Mouse (Mus musculus): Measurements from ENCODE around the gene Lrrc29. TPM values are rescaled to one million over a fixed set of nuclear protein-coding genes. Genes with fewer than 3 reads are reported as not detected.

The Lrrc29 gene
- polyA plus RNA-seq, 1 experiment from 2014 or later, result 7.5 TPM

DNA sequence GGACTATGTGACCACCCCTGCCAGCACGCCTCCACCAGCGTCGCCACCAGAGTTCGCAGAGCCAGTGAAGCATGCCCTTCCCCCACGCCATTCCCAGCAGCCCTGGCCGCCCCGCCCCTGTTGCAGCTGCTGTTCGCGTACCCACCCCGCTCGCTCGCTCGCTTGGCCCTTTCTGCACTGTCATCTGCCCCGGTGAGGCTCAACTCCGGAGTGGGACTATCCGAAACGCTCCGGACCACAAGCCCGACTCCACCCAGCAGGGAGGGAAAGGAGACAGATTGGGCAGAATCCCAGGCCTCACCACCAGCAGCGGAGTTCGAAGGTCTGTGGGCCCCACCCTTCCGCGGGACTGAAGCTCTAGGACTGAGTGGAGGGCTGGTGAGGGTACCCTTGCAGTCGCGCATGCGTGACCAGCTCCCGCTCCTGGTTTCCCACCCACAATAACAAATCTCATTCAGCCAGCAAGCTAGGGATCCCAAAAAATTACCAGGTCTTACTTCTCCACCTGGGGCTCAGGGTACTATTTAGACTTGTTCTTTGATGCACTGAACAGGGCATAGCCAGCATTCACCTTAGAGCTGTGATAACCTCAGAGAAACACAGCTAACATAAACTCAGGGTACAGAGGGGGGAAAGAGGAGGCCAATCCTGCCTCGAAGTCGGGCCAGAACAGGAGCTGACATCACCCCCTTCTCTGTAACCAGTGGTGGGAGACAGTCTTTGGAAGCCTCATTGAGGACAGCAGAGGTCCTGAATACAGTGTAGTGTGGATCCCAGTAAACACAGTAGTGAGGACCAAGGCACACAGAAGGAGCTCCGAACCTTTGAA is 49.6 kb downstream of the Lrrc29 start:
- Histone ChIP-seq H3K9ac (replicated peaks; ENCODE audit: low read depth) (0 out of 2 replicates have a peak overlapping the region, but pooled peaks have one; percentile 12), H3K36me3 (ENCODE audit: insufficient read depth, low read length) (no peaks in the 10 kb centered on the region), H3K4me2 (replicated peaks; ENCODE audit: low read depth, low read length) (peak overlapping the region; percentile 67), H3K27ac (ENCODE audit: low read length) (no peak overlapping the region), H3K4me1 (ENCODE audit: insufficient read depth, low read depth, low read length) (no peaks in the 10 kb centered on the region; the same call in none of the 2 replicates), H3K27me3 (replicated peaks; ENCODE audit: insufficient read depth, low read length) (peaks cover 31% of the 10 kb centered on the region), H3K9me3 (ENCODE audit: low read length) (no peaks in the 10 kb centered on the region), H3K4me3 (ENCODE audit: low read depth, low read length) (peak overlapping the region; percentile 35)
- peak; percentile 69 for DNase-seq (ENCODE audit: low spot score)
- WGBS, result 4% methylated on average over 30 of the region's 30 CpGs
- TF ChIP-seq EP300 (IDR thresholded peaks at IDR 0.05), result no peak
- TF ChIP-seq CTCF (IDR thresholded peaks at IDR 0.05), result 0 out of 2 replicates have a peak, but pooled peaks have one; percentile 5
- ATAC-seq, result peak; percentile 46

DNA sequence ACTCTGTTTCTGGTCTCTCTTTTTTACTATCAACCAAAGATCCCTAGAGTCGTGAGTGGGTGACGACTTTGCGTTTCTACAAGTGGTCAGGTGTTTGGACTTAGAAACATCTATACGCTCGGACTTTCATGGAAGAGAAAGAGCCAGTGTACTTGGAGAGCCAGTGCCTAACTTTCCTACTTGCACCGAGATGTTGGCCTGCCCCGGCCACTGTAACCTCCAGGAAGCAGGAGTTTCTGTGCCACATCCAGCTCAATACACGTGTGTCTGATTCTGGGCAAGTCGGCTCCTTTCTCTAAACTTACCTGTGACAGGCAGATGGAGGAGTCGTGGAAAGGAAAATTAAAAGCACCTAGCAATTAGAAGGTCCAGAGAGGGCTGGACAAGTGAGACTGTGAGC is 50.2 kb downstream of the Lrrc29 start, which contains the start of gene Nol3:
Nol3 (plus strand) TSS at position 301 of the 400 bp plus-strand sequence.
- no peak for DNase-seq (ENCODE audit: low spot score)
- no peaks in the 10 kb centered on the region; the same call in none of the 2 replicates for H3K4me1 ChIP-seq (ENCODE audit: insufficient read depth, low read depth, low read length)
- peak within 1 kb of the TSS; percentile 35 for H3K4me3 ChIP-seq (ENCODE audit: low read depth, low read length)
- TF ChIP-seq EP300 (IDR thresholded peaks at IDR 0.05), result no peak
- TF ChIP-seq CTCF (IDR thresholded peaks at IDR 0.05), result no peak
- ATAC-seq, result no peak
- peaks cover 37% of the 10 kb centered on the region for H3K27me3 ChIP-seq (replicated peaks; ENCODE audit: insufficient read depth, low read length)
- no peaks in the 10 kb centered on the region for H3K9me3 ChIP-seq (ENCODE audit: low read length)
- H3K27ac ChIP-seq (ENCODE audit: low read length), result no peak within 1 kb of the TSS
- no peaks in the 10 kb centered on the region for H3K36me3 ChIP-seq (ENCODE audit: insufficient read depth, low read length)
- 0 out of 2 replicates have a peak within 1 kb of the TSS, but pooled peaks have one; percentile 12 for H3K9ac ChIP-seq (replicated peaks; ENCODE audit: low read depth)
- peak within 1 kb of the TSS; percentile 67 for H3K4me2 ChIP-seq (replicated peaks; ENCODE audit: low read depth, low read length)
- 5% methylated on average over 10 of the region's 10 CpGs for WGBS

DNA sequence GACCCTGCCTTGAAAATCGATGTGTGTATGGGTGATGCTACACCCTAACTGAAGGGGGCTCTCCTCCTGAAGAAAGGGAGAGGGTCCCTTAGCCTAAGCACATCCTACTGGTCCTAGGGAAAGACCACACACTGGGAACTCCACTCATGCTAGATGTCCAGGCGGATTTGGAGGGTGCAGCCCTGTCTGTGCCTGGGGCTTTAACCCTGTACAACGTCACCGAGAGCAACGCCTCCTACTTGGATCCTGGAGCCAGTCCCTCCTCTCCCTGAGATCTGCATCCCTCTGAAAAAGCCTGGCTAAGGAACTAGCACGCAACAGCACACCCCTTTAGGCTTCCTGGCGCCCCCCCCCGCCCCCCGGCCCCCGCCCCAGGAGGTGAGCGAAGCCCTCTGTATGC is 50.7 kb downstream of the Lrrc29 start:
- no peak for ATAC-seq
- Histone ChIP-seq H3K27me3 (replicated peaks; ENCODE audit: insufficient read depth, low read length) (peaks cover 42% of the 10 kb centered on the region), H3K4me2 (replicated peaks; ENCODE audit: low read depth, low read length) (peak overlapping the region; percentile 67; the same call in 1 of the 2 replicates), H3K27ac (ENCODE audit: low read length) (no peak overlapping the region), H3K4me1 (ENCODE audit: insufficient read depth, low read depth, low read length) (no peaks in the 10 kb centered on the region; the same call in none of the 2 replicates), H3K9ac (replicated peaks; ENCODE audit: low read depth) (no peak overlapping the region), H3K4me3 (ENCODE audit: low read depth, low read length) (no peak overlapping the region), H3K36me3 (ENCODE audit: insufficient read depth, low read length) (no peaks in the 10 kb centered on the region), H3K9me3 (ENCODE audit: low read length) (no peaks in the 10 kb centered on the region)
- WGBS, result 13% methylated on average over 11 of the region's 11 CpGs
- TF ChIP-seq EP300 (IDR thresholded peaks at IDR 0.05), result no peak
- no peak for TF ChIP-seq CTCF (IDR thresholded peaks at IDR 0.05)
- DNase-seq (ENCODE audit: low spot score), result no peak

DNA sequence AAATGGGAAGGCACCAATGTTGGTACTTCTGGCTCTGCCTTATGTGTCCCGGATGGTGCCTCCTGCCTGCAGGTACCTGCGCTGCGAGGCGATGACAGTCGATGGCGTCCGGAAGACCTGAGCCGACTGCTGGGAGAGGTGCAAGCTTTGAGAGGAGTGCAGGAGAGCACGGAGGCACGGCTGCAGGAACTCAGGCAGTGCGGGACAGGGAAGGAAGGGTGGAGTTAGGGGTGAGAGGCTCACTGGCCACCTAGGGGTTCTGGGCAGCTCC is 55.2 kb downstream of the Lrrc29 start:
- H3K4me2 ChIP-seq (replicated peaks; ENCODE audit: low read depth, low read length), result no peak overlapping the region
- no peaks in the 10 kb centered on the region for H3K9me3 ChIP-seq (ENCODE audit: low read length)
- peaks cover 17% of the 10 kb centered on the region for H3K4me1 ChIP-seq (ENCODE audit: insufficient read depth, low read depth, low read length)
- H3K36me3 ChIP-seq (ENCODE audit: insufficient read depth, low read length), result no peaks in the 10 kb centered on the region
- no peak for DNase-seq (ENCODE audit: low spot score)
- no peak for ATAC-seq
- TF ChIP-seq CTCF (IDR thresholded peaks at IDR 0.05), result peak; percentile 11; the same call in 1 of the 2 replicates
- no peak for TF ChIP-seq EP300 (IDR thresholded peaks at IDR 0.05)
- H3K9ac ChIP-seq (replicated peaks; ENCODE audit: low read depth), result no peak overlapping the region
- H3K27ac ChIP-seq (ENCODE audit: low read length), result no peak overlapping the region
- peaks cover 53% of the 10 kb centered on the region for H3K27me3 ChIP-seq (replicated peaks; ENCODE audit: insufficient read depth, low read length)
- H3K4me3 ChIP-seq (ENCODE audit: low read depth, low read length), result no peak overlapping the region
- 20% methylated on average over 9 of the region's 11 CpGs for WGBS

DNA sequence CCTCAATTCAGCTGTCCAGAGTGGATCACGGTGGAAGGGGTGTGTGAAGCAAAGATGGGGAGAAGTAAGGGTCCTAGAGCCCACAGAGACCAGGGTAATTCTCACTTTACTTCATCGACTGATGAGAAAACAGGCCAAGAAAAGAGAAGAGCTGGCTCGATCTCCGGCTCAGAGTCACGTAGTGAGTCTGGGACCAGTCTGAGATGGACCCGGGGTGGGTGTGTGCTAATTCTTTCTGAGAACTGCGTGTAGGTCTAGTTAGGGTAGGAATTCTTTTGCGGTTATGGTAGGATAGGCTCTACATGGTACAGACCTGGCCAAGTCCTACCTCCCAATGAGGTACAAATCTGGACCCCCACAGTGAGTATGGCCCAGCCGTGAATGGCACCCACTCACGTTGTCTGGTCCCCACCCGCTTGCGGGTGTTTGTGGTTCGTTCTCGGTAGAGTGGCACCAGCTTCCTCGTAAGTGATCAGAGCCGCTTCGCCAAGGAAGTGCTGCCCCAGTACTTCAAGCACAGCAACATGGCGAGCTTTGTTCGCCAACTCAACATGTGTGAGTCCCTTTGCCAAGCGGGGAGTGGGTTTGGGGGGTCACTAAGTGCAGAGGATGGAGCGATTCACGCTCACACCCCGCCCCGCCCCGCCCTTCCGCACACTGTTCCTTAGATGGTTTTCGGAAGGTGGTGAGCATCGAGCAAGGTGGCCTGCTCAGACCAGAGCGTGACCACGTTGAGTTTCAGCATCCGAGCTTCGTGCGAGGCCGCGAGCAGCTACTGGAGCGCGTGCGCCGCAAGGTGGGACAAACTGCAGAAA is 55.8 kb downstream of the Lrrc29 start:
- no peak for TF ChIP-seq EP300 (IDR thresholded peaks at IDR 0.05)
- TF ChIP-seq CTCF (IDR thresholded peaks at IDR 0.05), result no peak
- no peaks in the 10 kb centered on the region for H3K9me3 ChIP-seq (ENCODE audit: low read length)
- H3K4me2 ChIP-seq (replicated peaks; ENCODE audit: low read depth, low read length), result peak overlapping the region; percentile 86
- peak overlapping the region; percentile 43 for H3K4me3 ChIP-seq (ENCODE audit: low read depth, low read length)
- peaks cover 17% of the 10 kb centered on the region for H3K4me1 ChIP-seq (ENCODE audit: insufficient read depth, low read depth, low read length)
- H3K27ac ChIP-seq (ENCODE audit: low read length), result peak overlapping the region; percentile 79; the same call in 1 of the 2 replicates
- peaks cover 53% of the 10 kb centered on the region for H3K27me3 ChIP-seq (replicated peaks; ENCODE audit: insufficient read depth, low read length)
- H3K36me3 ChIP-seq (ENCODE audit: insufficient read depth, low read length), result no peaks in the 10 kb centered on the region
- WGBS, result 10% methylated on average over 39 of the region's 39 CpGs
- H3K9ac ChIP-seq (replicated peaks; ENCODE audit: low read depth), result peak overlapping the region; percentile 19; the same call in 1 of the 2 replicates
- DNase-seq (ENCODE audit: low spot score) (no peak), ATAC-seq (no peak)

DNA sequence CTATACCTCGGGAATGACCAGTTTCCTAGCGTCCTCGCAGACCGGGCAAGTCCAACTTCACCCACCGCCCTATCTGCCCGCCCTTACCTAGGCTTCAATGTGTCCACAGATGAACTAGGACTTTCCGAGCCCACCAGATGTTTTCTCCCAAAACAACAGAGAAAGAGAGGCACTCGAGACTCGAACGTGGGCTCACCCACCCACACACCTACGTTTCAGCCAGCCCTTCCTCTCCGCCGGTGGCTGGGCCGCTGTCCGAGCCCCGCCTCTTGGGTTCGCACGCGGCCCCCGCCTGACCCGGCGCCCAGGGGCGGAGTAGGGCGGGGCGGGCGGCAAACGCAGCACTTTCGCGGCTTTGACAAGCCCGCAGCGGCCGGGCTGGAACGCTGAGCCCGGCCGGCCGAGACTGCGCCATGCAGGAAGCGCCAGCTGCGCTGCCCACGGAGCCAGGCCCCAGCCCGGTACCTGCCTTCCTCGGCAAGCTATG is 56.6 kb downstream of the Lrrc29 start, which contains the start of gene Hsf4:
Hsf4 (plus strand) TSS at position 341 of the 487 bp plus-strand sequence.
- Histone ChIP-seq H3K4me2 (replicated peaks; ENCODE audit: low read depth, low read length) (peak within 1 kb of the TSS; percentile 86), H3K27me3 (replicated peaks; ENCODE audit: insufficient read depth, low read length) (peaks cover 47% of the 10 kb centered on the region), H3K9me3 (ENCODE audit: low read length) (no peaks in the 10 kb centered on the region), H3K27ac (ENCODE audit: low read length) (peak within 1 kb of the TSS; percentile 79), H3K9ac (replicated peaks; ENCODE audit: low read depth) (peak within 1 kb of the TSS; percentile 19), H3K4me1 (ENCODE audit: insufficient read depth, low read depth, low read length) (peaks cover 25% of the 10 kb centered on the region), H3K4me3 (ENCODE audit: low read depth, low read length) (peak within 1 kb of the TSS; percentile 43), H3K36me3 (ENCODE audit: insufficient read depth, low read length) (no peaks in the 10 kb centered on the region)
- whole genome bisulfite sequencing, result under 1% methylated on average over 41 of the region's 42 CpGs
- DNase-seq (ENCODE audit: low spot score) (peak; percentile 72), ATAC-seq (peak; percentile 76)
- TF ChIP-seq EP300 (IDR thresholded peaks at IDR 0.05) (no peak), CTCF (IDR thresholded peaks at IDR 0.05) (no peak)
